Mouse (Mus musculus) mesoderm, embryonic 11.5 days (tissue): ENCODE measurements at regions not wholly inside any gene's neighbourhood (a gene's known extent, or its start where the extent isn't known, plus 50 kb on each side); places are given as distances from the start of the nearest gene placed in this dataset.

Source experiments
- DNase-seq: peaks from one replicate; pipeline ENCODE4 v3.0.0-alpha.2; 2012; ENCODE audit warnings: low read depth, low spot score

DNA sequence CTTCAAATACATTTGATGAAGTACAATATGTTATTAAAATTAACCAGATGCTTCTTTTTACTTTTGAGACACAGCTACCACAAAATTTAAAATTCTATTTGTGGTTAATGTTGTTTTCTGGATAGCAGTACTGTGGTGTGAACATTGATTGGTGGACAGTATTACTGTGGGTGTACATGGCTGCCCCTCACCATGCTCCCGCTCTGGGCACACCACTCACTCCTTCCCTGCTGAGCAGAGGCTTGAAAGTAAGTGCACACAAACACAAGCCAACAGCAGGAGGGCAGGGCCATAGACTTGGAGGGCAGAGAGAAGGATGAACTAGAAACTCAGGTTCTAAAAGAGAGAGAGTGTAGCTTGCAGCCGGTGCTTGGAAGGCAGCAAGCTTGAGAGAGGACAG, 182.1 kb downstream of the Ifng start:
- no peak for DNase-seq

DNA sequence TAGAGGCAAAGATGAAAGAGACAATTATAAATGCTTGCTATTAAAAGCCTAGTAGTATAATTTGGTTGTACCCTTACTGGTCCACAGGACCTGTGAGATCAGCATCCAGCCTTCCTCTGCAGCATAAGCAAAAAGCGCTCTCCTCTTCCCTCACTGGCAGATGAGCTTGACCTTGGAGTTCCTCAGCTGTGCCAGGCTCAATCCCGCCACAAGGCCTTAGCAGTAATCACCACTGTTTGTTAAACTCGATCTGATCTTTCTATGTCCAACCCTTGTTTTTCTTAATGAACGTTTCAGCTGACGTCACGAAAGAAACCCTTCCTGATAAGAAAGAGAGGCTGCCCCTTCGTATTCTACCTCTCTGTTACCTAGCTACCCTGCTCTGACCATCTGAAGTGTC, 183.5 kb downstream of the Ifng start:
- no peak for DNase-seq

DNA sequence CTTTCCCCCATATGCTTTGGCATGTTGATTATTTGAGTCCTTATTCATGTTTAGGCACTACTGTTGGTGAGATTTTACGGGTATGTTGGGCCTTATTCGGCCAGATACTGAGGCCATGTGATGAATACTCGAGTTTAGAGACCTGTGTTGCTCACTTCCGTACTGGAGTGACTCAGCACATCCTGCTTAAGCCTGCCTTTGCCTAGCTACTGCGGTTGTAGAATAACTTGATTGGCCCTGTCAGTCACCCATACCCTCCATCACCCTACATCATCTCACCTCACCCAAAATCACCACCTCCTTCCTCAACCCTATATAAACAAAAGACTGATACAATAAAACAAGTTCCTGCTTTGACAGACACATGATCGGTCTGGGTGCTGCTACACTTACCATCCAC, 187.2 kb downstream of the Ifng start:
- no peak for DNase-seq

DNA sequence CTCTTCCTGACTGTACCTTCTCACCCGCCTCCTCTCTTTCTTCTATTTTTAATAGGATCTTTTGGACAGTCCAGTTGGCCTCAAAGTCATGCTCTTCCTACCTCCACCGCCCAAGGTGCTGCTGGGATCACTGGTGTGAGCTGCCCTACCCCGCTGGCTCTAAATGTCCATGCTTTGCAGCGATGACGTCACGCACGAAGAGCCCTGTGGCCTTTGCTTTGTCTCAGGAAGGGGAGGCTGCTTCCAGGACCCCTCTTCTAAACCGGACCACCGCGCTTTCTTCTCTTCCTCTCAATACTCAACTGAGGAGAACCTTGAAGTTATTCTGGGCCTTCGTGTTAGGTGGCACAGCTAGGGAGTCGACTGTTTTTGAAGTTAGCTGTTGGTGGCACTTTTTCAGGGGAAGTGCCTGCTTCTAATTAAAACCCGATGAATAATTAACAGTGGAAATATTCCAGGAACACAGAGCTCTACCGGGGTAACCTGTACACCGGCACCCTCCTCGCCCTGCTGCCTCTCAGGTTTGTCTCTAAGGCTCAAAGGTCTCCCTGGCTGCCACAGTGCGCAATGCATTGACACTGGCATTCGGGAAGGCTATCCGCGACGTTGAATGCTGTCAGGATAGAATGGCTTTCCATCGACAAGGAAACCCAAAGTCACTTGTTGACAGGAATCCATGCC, 188.7 kb downstream of the Ifng start:
- no peak for DNase-seq

- no peak for DNase-seq
These were observed 190.9 kb downstream of the Ifng start for GRCm38 (mm10) chr10:118631786-118632185.

DNA sequence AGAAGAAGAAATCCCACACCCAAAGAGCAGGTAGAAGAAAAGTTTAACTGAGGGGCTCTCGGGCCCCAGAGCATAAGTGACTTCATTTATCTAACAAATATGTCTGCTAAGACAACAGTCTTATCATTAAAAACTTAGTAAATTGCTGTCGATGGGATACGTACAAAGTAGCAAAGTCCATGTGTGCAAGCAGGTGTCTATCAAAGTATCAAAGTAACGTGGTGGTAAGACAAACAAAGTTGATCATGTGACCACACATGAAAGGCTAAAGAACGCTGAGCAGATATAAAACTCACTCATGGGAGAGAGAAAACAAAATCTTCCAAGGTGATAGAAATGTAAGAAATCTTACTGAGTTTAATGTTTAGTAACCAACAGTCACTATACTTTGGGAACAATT, 191.3 kb downstream of the Ifng start:
- no peak for DNase-seq

DNA sequence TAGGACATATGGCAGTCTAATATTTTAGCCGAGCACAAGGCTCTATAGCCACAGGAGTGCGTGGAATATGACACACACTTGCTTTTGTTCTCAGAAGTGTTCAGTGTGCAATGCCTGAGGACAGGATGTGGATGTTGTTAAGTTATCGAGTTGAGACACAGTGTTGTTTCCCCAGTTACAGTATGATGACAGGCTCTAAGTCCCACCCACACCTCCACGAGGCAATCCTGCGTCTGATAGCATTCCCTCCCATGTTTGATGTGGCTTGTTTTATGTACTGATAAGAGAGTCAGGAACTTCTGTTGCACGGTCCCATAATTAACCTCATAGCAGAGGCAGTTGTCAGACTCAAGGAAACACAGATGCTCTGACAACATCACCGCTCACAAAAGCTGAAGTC, 192.6 kb downstream of the Ifng start:
- no peak for DNase-seq

DNA sequence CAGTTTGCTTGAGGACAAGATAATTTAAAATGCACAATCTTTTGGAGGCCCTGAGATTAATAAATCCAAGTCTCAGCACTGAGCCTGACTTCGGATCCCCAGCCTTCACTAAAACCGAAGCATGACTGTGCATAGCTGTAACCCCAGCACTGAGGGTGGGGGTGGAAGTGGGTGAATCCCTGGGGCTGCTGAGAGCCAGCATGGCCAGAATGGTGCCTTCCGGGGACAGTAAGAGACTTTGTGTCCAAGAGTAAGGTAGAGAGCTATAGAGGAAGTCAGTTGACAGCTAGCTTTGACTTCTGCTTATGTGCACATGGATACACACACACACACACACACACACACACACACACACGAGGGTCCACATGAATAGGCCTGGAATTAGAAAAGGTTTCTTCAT, 198.3 kb downstream of the Ifng start:
- no peak for DNase-seq

- DNase-seq, result peak; percentile 10
These were observed 199.4 kb downstream of the Ifng start for GRCm38 (mm10) chr10:118640121-118640809.

- DNase-seq, result peak; percentile 26
These were observed 200.1 kb downstream of the Ifng start for GRCm38 (mm10) chr10:118640810-118641427.

- no peak for DNase-seq
These were observed 202.8 kb downstream of the Ifng start for GRCm38 (mm10) chr10:118643622-118644021.

GRCm38 (mm10) chr10:118648111-118648510, 207.3 kb downstream of the Ifng start:
- DNase-seq, result no peak

DNA sequence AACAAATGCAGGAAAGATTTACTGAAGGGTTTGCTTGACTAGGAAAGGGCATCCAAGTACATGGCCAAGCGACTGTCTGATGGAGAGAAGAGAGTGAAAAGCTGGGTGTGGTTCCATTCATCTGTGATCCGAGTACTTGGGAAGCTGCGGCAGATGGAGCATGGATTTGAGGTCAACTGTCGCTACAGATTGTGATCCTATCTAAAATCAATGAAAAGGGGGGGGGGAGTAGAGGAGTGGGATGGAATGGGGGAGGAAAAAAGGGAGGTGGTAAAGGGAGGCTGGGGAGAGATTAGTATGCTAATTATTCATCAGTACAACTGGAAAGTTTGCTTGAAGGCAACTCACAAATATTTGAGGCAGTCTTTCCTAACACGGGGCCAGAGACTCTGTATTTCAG, 213.4 kb downstream of the Dyrk2 start:
- DNase-seq, result no peak

DNA sequence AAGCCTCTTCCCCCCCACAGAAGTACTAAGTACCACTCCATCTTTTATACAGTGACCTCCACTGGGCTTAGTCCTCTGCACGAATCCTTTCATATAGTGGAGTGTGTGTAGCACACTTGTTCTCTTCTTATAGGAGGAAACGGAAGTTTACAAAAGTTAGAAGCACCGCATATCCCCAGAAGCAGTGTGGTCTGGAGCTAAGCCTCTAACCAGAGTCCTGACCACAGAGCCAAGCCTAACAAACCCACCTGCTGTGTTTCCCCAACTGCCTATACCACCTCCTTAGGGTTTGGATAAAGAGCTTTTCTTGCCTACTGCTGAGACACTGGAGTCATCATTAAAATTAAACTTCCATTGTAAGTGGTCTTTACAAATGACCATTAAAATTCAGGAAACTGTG, 204.0 kb downstream of the Dyrk2 start:
- no peak for DNase-seq

DNA sequence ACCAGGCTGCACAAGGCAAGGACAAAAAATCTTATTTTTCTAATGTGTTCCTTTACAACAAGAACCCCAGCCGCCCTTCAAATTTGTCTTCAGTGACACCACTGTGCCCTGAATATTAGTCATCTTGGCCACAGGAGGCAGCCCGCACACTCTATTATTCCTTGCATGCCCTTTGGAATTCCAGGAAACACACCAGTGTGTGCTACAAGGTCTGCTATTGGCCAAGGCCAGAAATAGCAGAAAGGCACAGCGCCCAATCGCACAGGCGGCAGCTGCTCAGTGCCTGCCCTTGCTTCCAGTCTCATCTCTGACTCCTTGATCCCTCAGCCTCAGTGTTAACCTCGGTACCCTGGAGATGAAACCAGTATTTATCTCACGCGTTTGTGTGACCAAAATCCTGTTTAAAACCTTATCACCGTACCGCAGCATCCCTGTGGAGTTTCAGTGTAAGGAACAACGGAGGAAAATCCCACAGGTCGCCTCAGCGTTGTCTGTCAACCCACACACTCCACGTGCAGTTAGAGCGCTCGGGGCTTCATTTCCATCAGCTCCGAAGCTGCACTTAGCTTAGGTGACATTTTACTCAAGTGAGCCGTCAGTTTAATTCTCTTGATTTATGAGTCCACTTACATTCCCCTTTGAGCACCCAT, 194.1 kb downstream of the Dyrk2 start:
- peak; percentile 65 for DNase-seq

GRCm38 (mm10) chr10:118678750-118679418, 191.1 kb downstream of the Dyrk2 start:
- DNase-seq, result peak; percentile 30

DNA sequence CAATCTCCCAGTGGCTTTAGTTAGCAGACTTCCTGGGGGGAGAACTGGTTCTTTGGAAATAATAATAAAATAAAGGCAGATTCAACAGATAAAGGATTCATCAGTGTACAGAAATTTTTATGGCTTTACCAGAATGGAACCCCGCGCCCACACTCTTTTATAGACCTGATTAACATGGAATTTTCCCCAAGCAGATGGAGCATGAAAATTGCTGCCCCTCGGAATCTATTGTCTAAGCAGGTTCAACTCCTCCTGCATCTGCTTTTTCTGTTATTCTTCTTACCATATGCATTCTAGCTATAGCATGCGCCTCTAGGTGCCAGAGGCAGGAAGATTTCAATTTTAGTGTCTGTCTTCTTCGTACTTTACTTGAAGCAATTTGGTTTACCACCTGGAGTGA, 190.5 kb downstream of the Dyrk2 start:
- no peak for DNase-seq

- DNase-seq, result no peak
These were observed 189.1 kb downstream of the Dyrk2 start for GRCm38 (mm10) chr10:118680896-118681295.

DNA sequence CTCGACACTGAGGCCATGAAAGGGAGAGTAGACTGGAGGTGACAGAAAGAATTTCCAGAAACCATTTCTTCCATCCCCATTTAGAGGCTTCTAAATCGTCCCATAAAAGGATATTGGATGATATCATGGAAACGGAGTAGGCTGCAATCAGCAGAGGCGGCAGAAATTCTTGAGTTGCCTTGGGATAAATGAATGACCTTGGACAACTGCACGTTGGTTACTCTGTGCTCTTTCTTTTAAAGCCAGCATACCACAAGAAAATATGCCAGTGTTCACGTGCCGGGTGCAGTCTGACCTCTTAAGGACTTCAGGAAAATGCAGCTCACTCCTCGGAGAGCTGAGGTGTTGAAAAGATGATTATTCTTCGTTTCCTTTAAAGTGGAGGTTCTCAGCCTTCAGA, 186.7 kb downstream of the Dyrk2 start:
- no peak for DNase-seq

DNA sequence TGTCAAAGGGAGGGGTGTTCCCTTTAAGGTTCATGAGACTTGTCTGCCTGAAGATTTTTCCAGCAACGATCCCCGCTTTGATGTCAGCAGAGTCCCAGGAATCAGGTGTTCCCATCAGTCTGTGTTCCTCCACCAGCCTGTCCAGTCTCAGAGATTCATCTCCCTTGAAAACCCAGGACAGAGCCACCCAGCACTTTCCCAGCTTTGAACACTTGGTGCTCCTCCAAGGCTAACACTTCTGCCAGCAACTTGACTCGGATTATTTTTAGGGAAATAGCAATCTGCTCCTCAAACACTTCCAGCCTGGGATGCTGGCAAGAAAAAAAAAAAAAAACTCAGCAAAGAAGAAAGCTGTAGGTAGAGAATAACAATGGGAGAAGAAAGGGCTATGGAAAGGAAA, 170.7 kb downstream of the Dyrk2 start:
- DNase-seq, result no peak

- DNase-seq, result no peak
These were observed 169.9 kb downstream of the Dyrk2 start for GRCm38 (mm10) chr10:118700115-118700514.

- DNase-seq, result no peak
These were observed 164.0 kb downstream of the Dyrk2 start for GRCm38 (mm10) chr10:118706020-118706419.
